Mouse (Mus musculus): ENCODE measurements around the gene Megf11. TPM values are rescaled to one million over a fixed set of nuclear protein-coding genes. Genes with fewer than 3 reads are reported as not detected.

The Megf11 gene
- polyA plus RNA-seq, 1 experiment from 2014 or later = 1.3 TPM

GRCm38 (mm10) chr9:64557846-64558530 lies 172.6 kb downstream of the Megf11 start:
- POLR2A ChIA-PET = interaction anchor here (1.0 kb wide), 1 partner anchor 10 kb away, joined by 3 read pairs; no protein-coding TSS in a partner anchor
- no peak for TF ChIP-seq CTCF (IDR thresholded peaks at IDR 0.05)
- in situ Hi-C loops (cut with MboI; ENCODE audit: low pct_unique_long_range_greater_than_20kb) = no loop called here
- CTCF ChIA-PET = no interaction called here
- ATAC-seq (no peak), DNase-seq (ENCODE audit: low read depth, low spot score) (no peak)
- H3K27me3 ChIP-seq = peaks cover 22% of the 10 kb centered on the region

- no peak for TF ChIP-seq CTCF (IDR thresholded peaks at IDR 0.05)
- ChIA-PET POLR2A (no interaction called here), CTCF (interaction anchor here (1.5 kb wide), 1 partner anchor 8 kb away, joined by 3 read pairs; no protein-coding TSS in a partner anchor)
- H3K27me3 ChIP-seq = peaks cover 7% of the 10 kb centered on the region
- DNase-seq (ENCODE audit: low read depth, low spot score) = peak; percentile 10
- no peak for ATAC-seq
- in situ Hi-C loops (cut with MboI; ENCODE audit: low pct_unique_long_range_greater_than_20kb) = no loop called here
Observed at GRCm38 (mm10) chr9:64564315-64564767, 178.9 kb downstream of the Megf11 start.

- DNase-seq (ENCODE audit: low read depth, low spot score) (no peak), ATAC-seq (no peak)
- TF ChIP-seq CTCF (IDR thresholded peaks at IDR 0.05) = no peak
- ChIA-PET CTCF (interaction anchor here (1.3 kb wide), 1 partner anchor 20 kb away, joined by 4 read pairs; no protein-coding TSS in a partner anchor), POLR2A (interaction anchor here (0.8 kb wide), 1 partner anchor 12 kb away, joined by 3 read pairs; no protein-coding TSS in a partner anchor)
- in situ Hi-C loops (cut with MboI; ENCODE audit: low pct_unique_long_range_greater_than_20kb) = no loop called here
- no peaks in the 10 kb centered on the region for H3K27me3 ChIP-seq
Observed at GRCm38 (mm10) chr9:64565915-64566314, 180.5 kb downstream of the Megf11 start.

- no peak for TF ChIP-seq CTCF (IDR thresholded peaks at IDR 0.05)
- DNase-seq (ENCODE audit: low read depth, low spot score) (no peak), ATAC-seq (no peak)
- ChIA-PET POLR2A (interaction anchor here (0.8 kb wide), 1 partner anchor 12 kb away, joined by 3 read pairs; no protein-coding TSS in a partner anchor), CTCF (interaction anchor here (1.3 kb wide), 1 partner anchor 19 kb away, joined by 4 read pairs; no protein-coding TSS in a partner anchor)
- no peaks in the 10 kb centered on the region for H3K27me3 ChIP-seq
- in situ Hi-C loops (cut with MboI; ENCODE audit: low pct_unique_long_range_greater_than_20kb) = no loop called here
Observed at GRCm38 (mm10) chr9:64566376-64566775, 180.9 kb downstream of the Megf11 start.

- in situ Hi-C loops (cut with MboI; ENCODE audit: low pct_unique_long_range_greater_than_20kb) = no loop called here
- POLR2A ChIA-PET = no interaction called here
- no peak for ATAC-seq
Observed at GRCm38 (mm10) chr9:64567482-64567881, 182.1 kb downstream of the Megf11 start.

GRCm38 (mm10) chr9:64568467-64569260 lies 183.2 kb downstream of the Megf11 start:
- POLR2A ChIA-PET = no interaction called here
- CTCF ChIA-PET = no interaction called here
- DNase-seq (ENCODE audit: low read depth, low spot score) = no peak
- no peak for TF ChIP-seq CTCF (IDR thresholded peaks at IDR 0.05)
- no peaks in the 10 kb centered on the region for H3K27me3 ChIP-seq
- in situ Hi-C loops (cut with MboI; ENCODE audit: low pct_unique_long_range_greater_than_20kb) = no loop called here
- ATAC-seq = no peak

More at GRCm38 (mm10) chr9:64567482-64567881, 182.1 kb downstream of the Megf11 start:
- no peak for TF ChIP-seq CTCF (IDR thresholded peaks at IDR 0.05)
- CTCF ChIA-PET = no interaction called here
- no peak for DNase-seq (ENCODE audit: low read depth, low spot score)
- H3K27me3 ChIP-seq = no peaks in the 10 kb centered on the region

GRCm38 (mm10) chr9:64570448-64570847 lies 185.0 kb downstream of the Megf11 start:
- no peak for TF ChIP-seq CTCF (IDR thresholded peaks at IDR 0.05)
- in situ Hi-C loops (cut with MboI; ENCODE audit: low pct_unique_long_range_greater_than_20kb) = no loop called here
- no peak for ATAC-seq
- no peaks in the 10 kb centered on the region for H3K27me3 ChIP-seq
- no peak for DNase-seq (ENCODE audit: low read depth, low spot score)
- ChIA-PET CTCF (no interaction called here), POLR2A (no interaction called here)

- no peak for TF ChIP-seq CTCF (IDR thresholded peaks at IDR 0.05)
- no peak for DNase-seq (ENCODE audit: low read depth, low spot score)
- in situ Hi-C loops (cut with MboI; ENCODE audit: low pct_unique_long_range_greater_than_20kb) = no loop called here
- no peak for ATAC-seq
- H3K27me3 ChIP-seq = no peaks in the 10 kb centered on the region
- CTCF ChIA-PET = no interaction called here
- POLR2A ChIA-PET = no interaction called here
Observed at GRCm38 (mm10) chr9:64571091-64571490, 185.7 kb downstream of the Megf11 start.

- in situ Hi-C loops (cut with MboI; ENCODE audit: low pct_unique_long_range_greater_than_20kb) = no loop called here
- no peaks in the 10 kb centered on the region for H3K27me3 ChIP-seq
- DNase-seq (ENCODE audit: low read depth, low spot score) = no peak
- ATAC-seq = no peak
- TF ChIP-seq CTCF (IDR thresholded peaks at IDR 0.05) = no peak
- POLR2A ChIA-PET = interaction anchor here (1.0 kb wide), 1 partner anchor 9 kb away, joined by 4 read pairs; no protein-coding TSS in a partner anchor
- CTCF ChIA-PET = interaction anchor here (1.4 kb wide), 1 partner anchor 9 kb away, joined by 3 read pairs; no protein-coding TSS in a partner anchor
Observed at GRCm38 (mm10) chr9:64572629-64573190, 187.3 kb downstream of the Megf11 start.

GRCm38 (mm10) chr9:64575658-64576057 lies 190.2 kb downstream of the Megf11 start:
- no peak for DNase-seq (ENCODE audit: low read depth, low spot score)
- ATAC-seq = no peak
- POLR2A ChIA-PET = no interaction called here

More at GRCm38 (mm10) chr9:64575658-64576057, 190.2 kb downstream of the Megf11 start:
- CTCF ChIA-PET = no interaction called here
- no peak for TF ChIP-seq CTCF (IDR thresholded peaks at IDR 0.05)
- in situ Hi-C loops (cut with MboI; ENCODE audit: low pct_unique_long_range_greater_than_20kb) = no loop called here
- no peaks in the 10 kb centered on the region for H3K27me3 ChIP-seq

All from Patski (cell line).